Mouse (Mus musculus): ENCODE measurements around the gene Cflar. TPM values are rescaled to one million over a fixed set of nuclear protein-coding genes. Genes with fewer than 3 reads are reported as not detected.
"Not testable (repeated sequence)": the region's sequence is repeated elsewhere in the genome, so short reads cannot be mapped to it uniquely, and the experiment has no call there.

Gene Cflar
- polyA plus RNA-seq, 1 experiment from 2014 or later, result 32.6 TPM

DNA sequence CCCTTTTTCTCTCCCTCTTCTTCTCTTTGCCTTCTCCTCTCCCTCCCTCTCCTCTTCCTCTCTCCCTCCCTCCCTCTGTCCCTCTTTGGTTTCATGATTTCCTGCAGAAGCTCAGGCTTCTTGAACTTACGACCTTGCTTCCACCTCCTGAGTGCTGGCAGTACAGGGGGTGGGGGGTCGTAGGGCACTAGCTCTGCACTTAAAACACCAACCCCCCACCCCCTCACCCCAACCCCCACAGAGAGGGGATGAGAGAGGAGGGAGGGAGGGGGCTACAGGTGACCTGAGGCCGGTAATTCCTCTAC, 84.7 kb downstream of the Cflar start:
- Histone ChIP-seq H3K9me3 (replicated peaks; ENCODE audit: control insufficient read depth, low read length) (no peaks in the 10 kb centered on the region), H3K4me3 (ENCODE audit: low read depth, low read length) (peak overlapping the region; percentile 72), H3K27me3 (ENCODE audit: control insufficient read depth, insufficient read depth, low read length) (no peaks in the 10 kb centered on the region), H3K4me2 (peak overlapping the region; percentile 86), H3K36me3 (ENCODE audit: control insufficient read depth, insufficient read depth, low read length) (no peaks in the 10 kb centered on the region), H3K27ac (ENCODE audit: low read depth, low read length) (peak overlapping the region; percentile 59), H3K4me1 (ENCODE audit: control insufficient read depth, insufficient read depth, low read length) (no peaks in the 10 kb centered on the region), H3K9ac (ENCODE audit: low read depth, low read length) (peak overlapping the region; percentile 90)
- ATAC-seq (replicated peaks; ENCODE audit: insufficient number of reproducible peaks, low FRiP score, low TSS enrichment), result no peak
- 10% methylated on average over 3 of the region's 3 CpGs for WGBS (ENCODE audit: insufficient replicate concordance)

DNA sequence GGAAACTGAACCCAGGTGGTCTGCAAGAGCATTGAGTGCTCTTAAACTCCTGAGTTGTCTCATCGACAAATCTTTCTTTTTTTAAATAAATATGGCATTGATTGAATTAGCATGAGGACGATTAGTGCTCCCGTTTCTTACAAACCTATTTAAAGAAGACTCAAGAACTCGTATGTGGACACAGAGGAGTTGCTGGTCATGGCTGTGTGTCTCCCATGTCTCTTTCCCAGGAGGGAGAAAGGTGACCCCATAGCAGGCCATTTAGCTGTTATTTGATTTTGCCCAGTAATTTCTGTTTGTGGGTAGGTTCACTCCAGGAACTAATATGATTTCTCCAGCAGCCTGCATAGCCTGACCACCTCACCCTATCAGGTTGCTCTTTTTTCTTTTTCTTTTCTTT, 85.5 kb downstream of the Cflar start:
- Histone ChIP-seq H3K4me3 (ENCODE audit: low read depth, low read length) (no peak overlapping the region), H3K9ac (ENCODE audit: low read depth, low read length) (no peak overlapping the region), H3K9me3 (replicated peaks; ENCODE audit: control insufficient read depth, low read length) (no peaks in the 10 kb centered on the region), H3K27me3 (ENCODE audit: control insufficient read depth, insufficient read depth, low read length) (no peaks in the 10 kb centered on the region), H3K4me2 (no peak overlapping the region), H3K4me1 (ENCODE audit: control insufficient read depth, insufficient read depth, low read length) (no peaks in the 10 kb centered on the region), H3K36me3 (ENCODE audit: control insufficient read depth, insufficient read depth, low read length) (no peaks in the 10 kb centered on the region), H3K27ac (ENCODE audit: low read depth, low read length) (no peak overlapping the region)
- ATAC-seq (replicated peaks; ENCODE audit: insufficient number of reproducible peaks, low FRiP score, low TSS enrichment), result no peak
- WGBS (ENCODE audit: insufficient replicate concordance), result 74% methylated on average over 4 of the region's 4 CpGs

DNA sequence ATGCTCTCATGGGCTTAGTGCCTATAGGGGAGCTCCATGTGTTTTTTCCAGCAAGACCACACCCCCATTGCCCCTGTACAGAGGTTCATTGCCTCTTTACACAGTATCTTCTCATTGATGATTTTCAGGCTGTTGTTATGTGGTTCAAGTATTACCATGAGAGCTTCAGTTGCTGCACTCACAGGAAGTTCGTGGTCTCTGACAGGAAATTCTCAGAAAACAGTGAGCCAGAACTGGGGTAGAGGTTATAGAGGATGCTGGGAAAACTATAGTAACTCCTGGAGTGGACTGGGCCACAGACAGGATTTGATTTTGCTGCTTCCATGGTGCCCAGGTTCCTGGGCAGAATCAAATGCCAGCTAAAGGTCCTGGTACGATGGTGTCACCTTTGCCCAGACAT, 86.1 kb downstream of the Cflar start:
- no peak overlapping the region for H3K4me2 ChIP-seq
- 77% methylated on average over 2 of the region's 2 CpGs for WGBS (ENCODE audit: insufficient replicate concordance)

DNA sequence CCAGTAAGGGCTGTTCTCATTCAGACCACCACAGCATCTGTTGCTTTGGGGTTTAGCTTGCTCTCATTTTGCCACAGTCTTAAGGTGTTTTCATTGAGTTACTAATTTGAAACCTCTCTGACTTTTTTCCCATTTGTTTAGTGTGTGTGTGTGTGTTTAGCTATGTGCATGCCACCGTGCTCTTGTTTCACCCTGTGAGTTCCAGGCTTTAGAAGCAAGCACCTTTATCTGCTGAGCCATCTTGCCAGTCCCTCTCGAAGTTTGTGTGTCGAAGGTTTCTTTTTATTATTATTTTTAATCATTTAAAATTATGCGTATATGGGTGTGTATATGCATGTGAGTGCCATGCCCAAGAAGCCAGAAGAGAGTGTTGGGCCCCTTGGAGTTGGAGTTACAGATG, 87.6 kb downstream of the Cflar start:
- no peak for ATAC-seq (replicated peaks; ENCODE audit: insufficient number of reproducible peaks, low FRiP score, low TSS enrichment)
- no peak overlapping the region for H3K27ac ChIP-seq (ENCODE audit: low read depth, low read length)
- no peak overlapping the region for H3K4me2 ChIP-seq
- no peaks in the 10 kb centered on the region for H3K9me3 ChIP-seq (replicated peaks; ENCODE audit: control insufficient read depth, low read length)
- H3K4me1 ChIP-seq (ENCODE audit: control insufficient read depth, insufficient read depth, low read length), result no peaks in the 10 kb centered on the region
- 87% methylated on average over 4 of the region's 4 CpGs for WGBS (ENCODE audit: insufficient replicate concordance)
- H3K4me3 ChIP-seq (ENCODE audit: low read depth, low read length), result no peak overlapping the region
- H3K9ac ChIP-seq (ENCODE audit: low read depth, low read length), result no peak overlapping the region
- no peaks in the 10 kb centered on the region for H3K36me3 ChIP-seq (ENCODE audit: control insufficient read depth, insufficient read depth, low read length)
- H3K27me3 ChIP-seq (ENCODE audit: control insufficient read depth, insufficient read depth, low read length), result no peaks in the 10 kb centered on the region

More for the DNA sequence above, 86.1 kb downstream of the Cflar start:
- no peaks in the 10 kb centered on the region for H3K9me3 ChIP-seq (replicated peaks; ENCODE audit: control insufficient read depth, low read length)
- H3K27me3 ChIP-seq (ENCODE audit: control insufficient read depth, insufficient read depth, low read length), result no peaks in the 10 kb centered on the region
- H3K9ac ChIP-seq (ENCODE audit: low read depth, low read length), result no peak overlapping the region
- no peak for ATAC-seq (replicated peaks; ENCODE audit: insufficient number of reproducible peaks, low FRiP score, low TSS enrichment)
- no peak overlapping the region for H3K27ac ChIP-seq (ENCODE audit: low read depth, low read length)
- H3K4me3 ChIP-seq (ENCODE audit: low read depth, low read length), result no peak overlapping the region
- H3K36me3 ChIP-seq (ENCODE audit: control insufficient read depth, insufficient read depth, low read length), result no peaks in the 10 kb centered on the region
- no peaks in the 10 kb centered on the region for H3K4me1 ChIP-seq (ENCODE audit: control insufficient read depth, insufficient read depth, low read length)

DNA sequence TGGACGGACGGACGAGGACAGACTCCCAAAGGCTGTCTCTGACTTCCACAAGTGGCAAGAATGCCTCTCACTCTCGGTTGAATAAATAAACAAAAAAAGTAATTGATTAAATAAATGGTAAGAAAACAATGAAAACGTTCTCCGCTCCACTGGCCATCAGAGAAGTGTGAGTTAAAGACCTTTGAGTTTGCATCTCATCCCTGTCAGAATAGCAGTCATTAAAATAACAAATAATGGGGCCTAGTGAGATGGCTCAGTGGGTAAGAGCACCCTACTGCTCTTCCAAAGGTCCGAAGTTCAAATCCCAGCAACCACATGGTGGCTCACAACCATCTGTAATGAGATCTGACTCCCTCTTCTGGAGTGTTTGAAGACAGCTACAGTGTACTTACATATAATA, 89.3 kb downstream of the Cflar start:
- not testable (repeated sequence) for H3K9me3 ChIP-seq (replicated peaks; ENCODE audit: control insufficient read depth, low read length); H3K4me2 ChIP-seq; H3K27me3 ChIP-seq (ENCODE audit: control insufficient read depth, insufficient read depth, low read length); H3K4me3 ChIP-seq (ENCODE audit: low read depth, low read length); H3K4me1 ChIP-seq (ENCODE audit: control insufficient read depth, insufficient read depth, low read length); H3K9ac ChIP-seq (ENCODE audit: low read depth, low read length); H3K36me3 ChIP-seq (ENCODE audit: control insufficient read depth, insufficient read depth, low read length); ATAC-seq (replicated peaks; ENCODE audit: insufficient number of reproducible peaks, low FRiP score, low TSS enrichment); H3K27ac ChIP-seq (ENCODE audit: low read depth, low read length)
- WGBS (ENCODE audit: insufficient replicate concordance), result 79% methylated on average over 7 of the region's 7 CpGs

DNA sequence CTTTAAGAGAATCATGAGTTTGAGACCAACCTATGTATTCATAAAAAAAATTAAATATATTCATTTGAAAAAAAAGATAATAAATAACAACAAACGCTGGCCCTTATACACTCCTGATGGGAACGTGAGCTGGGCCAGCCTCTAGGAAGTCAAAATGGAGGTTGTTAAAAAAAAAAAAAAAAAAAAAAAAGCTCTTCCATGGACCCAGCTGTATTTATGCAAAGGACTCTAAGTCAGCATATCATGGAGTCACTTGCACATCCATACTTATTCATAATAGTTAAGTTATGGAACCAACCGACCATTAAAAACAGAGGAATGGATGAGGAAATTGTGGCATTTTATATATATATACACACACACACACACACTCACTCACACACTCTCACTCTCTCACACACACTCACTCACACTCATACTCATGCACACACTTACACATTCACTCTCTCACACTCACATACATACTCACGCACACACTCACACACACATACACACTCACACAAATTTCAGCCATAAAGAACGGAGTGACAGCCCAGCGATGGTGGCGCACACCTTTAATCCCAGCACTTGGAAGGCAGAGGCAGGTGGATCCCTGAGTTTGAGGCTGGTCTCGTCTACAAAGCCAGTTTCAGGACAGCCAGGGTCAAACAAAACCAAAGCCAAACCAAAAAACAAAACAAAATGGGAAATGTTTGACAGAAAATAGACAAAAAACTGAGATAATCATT, 90.4 kb downstream of the Cflar start:
- no peaks in the 10 kb centered on the region for H3K36me3 ChIP-seq (ENCODE audit: control insufficient read depth, insufficient read depth, low read length)
- H3K27me3 ChIP-seq (ENCODE audit: control insufficient read depth, insufficient read depth, low read length), result no peaks in the 10 kb centered on the region
- H3K27ac ChIP-seq (ENCODE audit: low read depth, low read length), result no peak overlapping the region
- H3K9me3 ChIP-seq (replicated peaks; ENCODE audit: control insufficient read depth, low read length), result no peaks in the 10 kb centered on the region
- no peaks in the 10 kb centered on the region for H3K4me1 ChIP-seq (ENCODE audit: control insufficient read depth, insufficient read depth, low read length)
- WGBS (ENCODE audit: insufficient replicate concordance), result 87% methylated on average over 8 of the region's 8 CpGs
- no peak overlapping the region for H3K9ac ChIP-seq (ENCODE audit: low read depth, low read length)
- no peak overlapping the region for H3K4me3 ChIP-seq (ENCODE audit: low read depth, low read length)
- ATAC-seq (replicated peaks; ENCODE audit: insufficient number of reproducible peaks, low FRiP score, low TSS enrichment), result no peak
- no peak overlapping the region for H3K4me2 ChIP-seq

DNA sequence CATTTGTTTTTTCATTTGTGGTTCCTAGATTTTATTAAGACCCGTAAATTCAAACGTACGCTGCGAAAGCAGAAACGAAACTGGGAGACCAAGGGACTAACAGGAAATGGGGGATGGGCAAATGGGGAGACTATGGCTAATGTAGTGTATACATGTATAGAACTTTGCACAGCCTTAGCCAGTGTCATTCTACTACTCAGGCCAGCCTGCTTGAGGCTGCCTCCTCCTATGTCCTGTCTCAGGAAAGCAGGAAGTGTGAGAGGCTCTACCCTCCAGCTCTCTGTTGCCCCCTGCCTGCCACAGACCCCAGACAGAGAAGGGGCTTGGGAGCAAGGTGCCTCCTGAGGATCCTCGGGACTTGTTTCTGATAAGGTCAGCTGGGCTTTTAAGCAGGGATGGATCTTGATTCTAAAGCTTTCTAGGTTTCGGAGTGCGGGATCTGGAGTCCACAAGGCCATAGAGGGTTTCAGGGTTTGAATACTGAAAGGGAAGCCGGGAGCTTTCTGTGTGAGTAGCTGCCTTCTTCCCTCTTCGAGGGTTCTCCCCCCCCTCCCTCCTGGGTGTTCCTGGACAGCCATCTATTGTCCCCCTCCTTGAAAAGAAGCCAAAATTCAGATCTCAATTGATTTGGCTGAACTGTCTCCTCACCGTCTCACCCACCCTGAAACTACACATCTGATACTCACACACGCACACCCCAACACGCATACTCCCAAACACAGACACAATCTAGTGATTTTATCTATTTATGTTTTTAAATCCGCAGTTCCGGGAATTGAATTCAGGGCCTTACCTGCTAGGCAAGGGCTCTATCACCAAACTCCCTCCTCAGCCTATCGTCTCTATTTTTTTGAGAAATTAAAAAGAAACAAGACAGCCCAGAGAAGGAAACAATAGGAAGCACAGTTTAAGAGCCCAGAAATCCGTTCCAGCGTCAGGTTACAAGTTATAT, 91.3 kb downstream of the Cflar start:
- no peak overlapping the region for H3K9ac ChIP-seq (ENCODE audit: low read depth, low read length)
- WGBS (ENCODE audit: insufficient replicate concordance), result 85% methylated on average over 18 of the region's 18 CpGs
- H3K27ac ChIP-seq (ENCODE audit: low read depth, low read length), result no peak overlapping the region
- no peak overlapping the region for H3K4me3 ChIP-seq (ENCODE audit: low read depth, low read length)
- H3K36me3 ChIP-seq (ENCODE audit: control insufficient read depth, insufficient read depth, low read length), result no peaks in the 10 kb centered on the region
- no peak overlapping the region for H3K4me2 ChIP-seq
- no peaks in the 10 kb centered on the region for H3K4me1 ChIP-seq (ENCODE audit: control insufficient read depth, insufficient read depth, low read length)
- no peaks in the 10 kb centered on the region for H3K27me3 ChIP-seq (ENCODE audit: control insufficient read depth, insufficient read depth, low read length)
- H3K9me3 ChIP-seq (replicated peaks; ENCODE audit: control insufficient read depth, low read length), result no peaks in the 10 kb centered on the region
- no peak for ATAC-seq (replicated peaks; ENCODE audit: insufficient number of reproducible peaks, low FRiP score, low TSS enrichment)

DNA sequence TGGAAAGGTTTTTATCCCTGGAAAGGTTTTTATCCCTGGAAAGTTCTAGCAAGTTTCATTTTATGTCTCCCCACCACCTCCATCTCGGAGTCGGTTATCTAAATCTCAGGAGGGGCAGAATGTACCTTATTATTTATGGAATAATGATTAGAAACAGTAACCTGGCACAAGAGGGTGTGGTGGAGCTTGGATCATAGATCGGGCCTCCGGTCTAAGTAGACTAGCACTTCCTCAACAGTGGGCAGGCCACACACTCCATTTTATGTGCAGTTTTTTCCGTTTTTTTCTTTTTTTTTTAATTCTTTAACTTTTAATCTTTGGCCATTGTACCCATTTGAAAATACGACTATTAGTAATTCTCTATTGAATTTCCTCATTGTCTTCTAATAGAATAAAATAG, 92.2 kb downstream of the Cflar start:
- Histone ChIP-seq H3K36me3 (ENCODE audit: control insufficient read depth, insufficient read depth, low read length) (no peaks in the 10 kb centered on the region), H3K27me3 (ENCODE audit: control insufficient read depth, insufficient read depth, low read length) (no peaks in the 10 kb centered on the region), H3K9ac (ENCODE audit: low read depth, low read length) (no peak overlapping the region), H3K27ac (ENCODE audit: low read depth, low read length) (no peak overlapping the region), H3K4me2 (no peak overlapping the region), H3K4me3 (ENCODE audit: low read depth, low read length) (no peak overlapping the region), H3K9me3 (replicated peaks; ENCODE audit: control insufficient read depth, low read length) (no peaks in the 10 kb centered on the region), H3K4me1 (ENCODE audit: control insufficient read depth, insufficient read depth, low read length) (no peaks in the 10 kb centered on the region)
- WGBS (ENCODE audit: insufficient replicate concordance), result 80% methylated on average over 6 of the region's 6 CpGs
- ATAC-seq (replicated peaks; ENCODE audit: insufficient number of reproducible peaks, low FRiP score, low TSS enrichment), result no peak

All from heart, embryonic 11.5 days (tissue).